Mouse (Mus musculus) CD8-positive naive resting alpha-beta T cell, adult 2 months (primary cell): ENCODE results near the gene Lyst.

Experiments
- DNase-seq, 2 experiments: peaks; one replicate each; pipeline ENCODE4 v3.0.0; 2022; ENCODE audit warnings: low read depth in 2 of 2, low spot score in 2 of 2

Gene Lyst

GRCm38 (mm10) chr13:13573572-13574257, 16.5 kb upstream of the Lyst start:
- DNase-seq = no peak

GRCm38 (mm10) chr13:13574258-13574870, 15.8 kb upstream of the Lyst start:
- DNase-seq = peak in 1 of 2 experiments; percentile 16

GRCm38 (mm10) chr13:13575106-13575505, 15.1 kb upstream of the Lyst start:
- DNase-seq = no peak

GRCm38 (mm10) chr13:13576469-13577205, 13.6 kb upstream of the Lyst start:
- DNase-seq = no peak

- no peak for DNase-seq
Measured at GRCm38 (mm10) chr13:13581988-13582387, 8.2 kb upstream of the Lyst start.

- no peak for DNase-seq
Measured at GRCm38 (mm10) chr13:13583473-13583872, 6.7 kb upstream of the Lyst start.

GRCm38 (mm10) chr13:13587653-13588184, 2.5 kb upstream of the Lyst start:
- DNase-seq = no peak

- DNase-seq = no peak
Measured at GRCm38 (mm10) chr13:13588518-13588917, 1.7 kb upstream of the Lyst start.

GRCm38 (mm10) chr13:13589032-13589431, 1.2 kb upstream of the Lyst start:
- no peak for DNase-seq

- no peak for DNase-seq
Measured at GRCm38 (mm10) chr13:13591892-13592291, 1.7 kb downstream of the Lyst start.

GRCm38 (mm10) chr13:13596424-13597044, 6.3 kb downstream of the Lyst start:
- no peak for DNase-seq

- no peak for DNase-seq
Measured at GRCm38 (mm10) chr13:13597896-13598295, 7.7 kb downstream of the Lyst start.

GRCm38 (mm10) chr13:13601407-13601806, 11.2 kb downstream of the Lyst start:
- DNase-seq = no peak

GRCm38 (mm10) chr13:13606149-13606548, 16.0 kb downstream of the Lyst start:
- no peak for DNase-seq

- no peak for DNase-seq
Measured at GRCm38 (mm10) chr13:13608311-13608710, 18.1 kb downstream of the Lyst start.

- no peak for DNase-seq
Measured at GRCm38 (mm10) chr13:13609655-13610054, 19.5 kb downstream of the Lyst start.

GRCm38 (mm10) chr13:13612882-13613281, 22.7 kb downstream of the Lyst start:
- peak in 1 of 2 experiments; percentile 28 for DNase-seq

- DNase-seq = no peak
Measured at GRCm38 (mm10) chr13:13614235-13614634, 24.0 kb downstream of the Lyst start.

- DNase-seq = no peak
Measured at GRCm38 (mm10) chr13:13621456-13621855, 31.3 kb downstream of the Lyst start.

- DNase-seq = no peak
Measured at GRCm38 (mm10) chr13:13622565-13622964, 32.4 kb downstream of the Lyst start.

- DNase-seq = no peak
Measured at GRCm38 (mm10) chr13:13633746-13634145, 43.5 kb downstream of the Lyst start.
